Mouse (Mus musculus) heart, adult 2 months (tissue): ENCODE results near the gene Phf14.

Source experiments
- CTCF ChIP-seq: fragments of 200-600 bp; IDR thresholded peaks from 2 replicates; pipeline ENCODE4 v1.8.1; 2022; ENCODE audit warnings: antibody characterized with exemption, mild to moderate bottlenecking, moderate library complexity
- POLR2A ChIP-seq: fragments of 200-500 bp; IDR thresholded peaks from 2 replicates; pipeline ENCODE4 v1.6.1; 2011; ENCODE audit warnings: mild to moderate bottlenecking, low read depth, low read length, control low read depth; ENCODE audit not compliant: insufficient read depth

DNA sequence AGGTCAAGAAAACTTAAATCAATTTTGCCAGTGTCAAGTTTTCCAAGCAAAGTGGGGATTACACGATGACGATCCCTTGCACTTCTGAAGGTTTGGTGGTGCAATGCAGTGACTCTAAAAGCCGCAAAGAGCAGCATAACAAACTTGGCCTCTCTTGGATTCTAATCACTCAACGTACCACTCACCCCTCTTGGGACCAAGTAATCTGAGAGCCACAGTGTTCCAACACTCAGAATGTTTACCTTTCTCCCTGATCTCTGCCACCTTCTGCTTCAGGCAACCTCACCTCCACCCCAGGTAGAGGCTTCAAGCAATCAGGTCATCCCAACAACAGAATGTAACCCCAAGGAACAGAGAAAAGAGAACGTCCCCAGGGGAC lies 730 bp upstream of the Phf14 start:
- no peak for TF ChIP-seq CTCF
- no peak for TF ChIP-seq POLR2A
